Mouse (Mus musculus) ES-Bruce4 (cell line): ENCODE data around the gene Fam20b.

ENCODE experiments used
- CTCF ChIP-seq: IDR thresholded peaks from one replicate; pipeline ENCODE4 v1.8.1; 2011; ENCODE audit warnings: low read depth, low read length
- POLR2A ChIP-seq: IDR thresholded peaks from one replicate; pipeline ENCODE4 v1.8.1; 2011; ENCODE audit warnings: low read length; ENCODE audit not compliant: insufficient read depth

DNA sequence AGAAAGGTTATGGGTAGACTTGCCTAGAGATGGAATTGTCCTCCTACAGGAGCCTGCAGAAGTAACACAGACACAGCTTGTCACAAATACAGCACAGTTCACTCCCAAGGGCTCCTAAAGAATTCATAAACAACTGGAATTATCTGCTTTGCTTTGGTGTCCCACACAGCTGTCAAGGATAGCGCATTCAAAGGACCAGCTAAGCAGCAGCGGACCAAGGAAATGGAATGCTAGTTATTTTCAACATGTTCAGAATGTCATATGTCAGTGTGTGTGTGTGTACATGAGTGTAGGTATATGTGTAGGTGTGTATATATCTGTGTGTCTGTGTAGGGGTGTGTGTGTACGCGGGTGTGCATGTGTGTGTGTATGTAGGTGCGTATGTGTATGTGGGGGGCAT is 14.1 kb upstream of the Fam20b start:
- TF ChIP-seq CTCF (no peak), POLR2A (no peak)
